Mouse (Mus musculus): ENCODE data around the gene Skp2. TPM values are rescaled to one million over a fixed set of nuclear protein-coding genes. Genes with fewer than 3 reads are reported as not detected.

The Skp2 gene
- polyA plus RNA-seq, 1 experiment from 2014 or later, result 59.5 TPM

GRCm38 (mm10) chr15:9132693-9133443 lies 22.4 kb downstream of the Skp2 start:
- peaks cover 19% of the 10 kb centered on the region; the same call in 1 of the 2 replicates for H3K4me1 ChIP-seq (replicated peaks)
- H3K4me2 ChIP-seq (replicated peaks), result no peak overlapping the region
- no peak overlapping the region for H3K27ac ChIP-seq
- no peaks in the 10 kb centered on the region for H3K9me3 ChIP-seq
- ATAC-seq, result peak; percentile 49
- H3K36me3 ChIP-seq, result peaks cover 29% of the 10 kb centered on the region
- 72% methylated on average over 13 of the region's 13 CpGs for WGBS
- no peaks in the 10 kb centered on the region for H3K27me3 ChIP-seq (replicated peaks)
- no peak overlapping the region for H3K4me3 ChIP-seq (replicated peaks)
- H3K9ac ChIP-seq, result no peak overlapping the region

DNA sequence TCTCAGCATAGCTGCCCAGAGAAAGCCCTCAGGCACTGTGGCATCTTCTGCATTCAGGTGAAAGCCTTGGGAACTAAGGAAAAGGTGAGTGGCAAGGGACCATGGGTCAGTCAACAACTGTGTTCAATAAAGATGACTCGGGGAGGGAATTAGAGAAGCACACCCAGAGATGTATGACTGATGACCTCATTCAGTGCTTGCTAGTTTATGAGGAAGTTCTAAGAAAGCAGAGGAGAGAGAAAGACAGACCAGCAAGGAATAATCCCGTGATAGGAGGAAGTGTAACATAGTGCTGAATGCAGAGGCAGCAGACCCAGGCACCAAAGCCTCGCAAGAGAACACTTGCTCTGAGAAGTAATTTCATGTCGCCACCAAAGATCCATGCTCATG lies 23.7 kb downstream of the Skp2 start:
- no peak overlapping the region; the same call in 1 of the 2 replicates for H3K4me2 ChIP-seq (replicated peaks)
- H3K36me3 ChIP-seq, result peaks cover 26% of the 10 kb centered on the region
- no peaks in the 10 kb centered on the region for H3K27me3 ChIP-seq (replicated peaks)
- H3K4me1 ChIP-seq (replicated peaks), result peaks cover 19% of the 10 kb centered on the region; the same call in 1 of the 2 replicates
- WGBS, result 50% methylated on average over 4 of the region's 4 CpGs
- peak; percentile 26; the same call in 1 of the 2 replicates for ATAC-seq
- H3K9me3 ChIP-seq, result no peaks in the 10 kb centered on the region
- H3K9ac ChIP-seq, result no peak overlapping the region
- peak overlapping the region; percentile 57 for H3K27ac ChIP-seq
- H3K4me3 ChIP-seq (replicated peaks), result no peak overlapping the region

DNA sequence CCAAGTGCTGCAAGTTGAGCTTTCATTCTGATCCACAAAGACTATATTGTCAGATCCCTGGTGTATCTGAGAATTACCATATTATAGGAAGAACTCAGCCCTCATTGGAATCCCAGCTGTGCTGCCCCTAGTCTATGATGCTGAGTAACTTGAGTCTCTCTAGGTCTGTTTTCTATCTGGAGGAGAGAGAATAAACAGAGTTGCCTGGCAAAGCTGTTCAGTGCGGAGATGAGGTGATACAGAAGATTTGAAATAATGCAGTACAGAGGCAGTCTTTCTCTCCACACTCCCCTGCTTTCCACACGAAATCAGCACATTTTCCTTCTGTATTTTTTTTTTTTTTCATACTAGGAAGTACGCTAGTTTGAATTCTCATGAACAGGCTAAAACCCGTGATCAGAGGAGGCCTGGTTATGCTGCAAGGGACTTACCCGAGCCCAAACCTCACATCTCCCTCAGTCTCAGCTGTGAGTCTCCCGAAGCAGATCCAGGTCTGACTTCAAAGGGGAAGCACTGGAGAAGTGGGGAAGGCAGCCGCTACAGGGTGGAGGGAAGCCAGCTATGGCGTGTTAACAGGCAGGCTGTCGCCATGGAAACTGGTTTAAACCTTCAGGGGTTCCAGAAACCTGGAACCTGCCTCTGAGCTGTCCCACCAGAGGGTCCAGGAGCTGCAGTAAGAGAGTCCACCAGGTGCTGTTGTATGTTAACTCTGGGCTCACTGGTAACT lies 24.3 kb downstream of the Skp2 start:
- Histone ChIP-seq H3K27ac (peak overlapping the region; percentile 57), H3K4me1 (replicated peaks) (peaks cover 19% of the 10 kb centered on the region; the same call in 1 of the 2 replicates), H3K27me3 (replicated peaks) (no peaks in the 10 kb centered on the region), H3K9ac (no peak overlapping the region), H3K4me3 (replicated peaks) (no peak overlapping the region), H3K36me3 (peaks cover 20% of the 10 kb centered on the region), H3K4me2 (replicated peaks) (no peak overlapping the region; the same call in 1 of the 2 replicates), H3K9me3 (no peaks in the 10 kb centered on the region)
- WGBS, result 47% methylated on average over 9 of the region's 9 CpGs
- ATAC-seq, result no peak

GRCm38 (mm10) chr15:9127051-9127791 lies 28.0 kb downstream of the Skp2 start:
- H3K9ac ChIP-seq, result no peak overlapping the region
- H3K27me3 ChIP-seq (replicated peaks), result no peaks in the 10 kb centered on the region
- no peak overlapping the region for H3K4me2 ChIP-seq (replicated peaks)
- WGBS, result 85% methylated on average over 7 of the region's 7 CpGs
- H3K9me3 ChIP-seq, result no peaks in the 10 kb centered on the region
- H3K4me1 ChIP-seq (replicated peaks), result 0 out of 2 replicates have a peak, but pooled peaks cover 6% of the 10 kb centered on the region
- H3K4me3 ChIP-seq (replicated peaks), result no peak overlapping the region
- 0 out of 2 replicates have a peak, but pooled peaks have one; percentile 10 for ATAC-seq
- H3K27ac ChIP-seq, result no peak overlapping the region
- peaks cover 28% of the 10 kb centered on the region for H3K36me3 ChIP-seq

GRCm38 (mm10) chr15:9124856-9125255 lies 30.4 kb downstream of the Skp2 start:
- 93% methylated on average over 21 of the region's 21 CpGs for WGBS

DNA sequence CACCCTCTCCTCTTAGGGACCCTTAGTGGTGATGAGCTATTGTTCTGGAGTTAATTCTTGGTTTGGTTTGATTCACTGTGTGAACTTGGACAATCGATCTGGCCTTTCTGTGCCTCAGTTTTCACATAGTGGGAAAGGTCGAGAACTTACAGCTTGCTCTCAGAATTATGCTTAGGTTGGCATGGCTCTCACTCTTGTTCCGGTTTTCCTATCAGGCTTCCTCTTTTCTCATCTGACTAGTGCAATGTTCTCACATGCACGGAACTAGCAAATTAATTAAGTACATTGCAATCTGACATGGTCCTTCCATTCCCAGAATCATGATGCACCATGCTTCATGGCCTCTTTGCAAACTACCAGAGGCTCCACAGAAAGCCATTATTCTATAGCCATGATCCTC lies 32.2 kb downstream of the Skp2 start:
- Histone ChIP-seq H3K27me3 (replicated peaks) (no peaks in the 10 kb centered on the region), H3K4me2 (replicated peaks) (no peak overlapping the region), H3K27ac (no peak overlapping the region), H3K9me3 (no peaks in the 10 kb centered on the region), H3K4me1 (replicated peaks) (no peaks in the 10 kb centered on the region), H3K4me3 (replicated peaks) (no peak overlapping the region), H3K9ac (no peak overlapping the region), H3K36me3 (peaks cover 27% of the 10 kb centered on the region)
- 92% methylated on average over 4 of the region's 4 CpGs for WGBS
- no peak for ATAC-seq

More at GRCm38 (mm10) chr15:9124856-9125255, 30.4 kb downstream of the Skp2 start:
- Histone ChIP-seq H3K36me3 (peaks cover 27% of the 10 kb centered on the region), H3K4me2 (replicated peaks) (no peak overlapping the region), H3K9ac (no peak overlapping the region), H3K27ac (no peak overlapping the region), H3K27me3 (replicated peaks) (no peaks in the 10 kb centered on the region), H3K4me1 (replicated peaks) (no peaks in the 10 kb centered on the region), H3K4me3 (replicated peaks) (no peak overlapping the region), H3K9me3 (no peaks in the 10 kb centered on the region)
- ATAC-seq, result no peak

DNA sequence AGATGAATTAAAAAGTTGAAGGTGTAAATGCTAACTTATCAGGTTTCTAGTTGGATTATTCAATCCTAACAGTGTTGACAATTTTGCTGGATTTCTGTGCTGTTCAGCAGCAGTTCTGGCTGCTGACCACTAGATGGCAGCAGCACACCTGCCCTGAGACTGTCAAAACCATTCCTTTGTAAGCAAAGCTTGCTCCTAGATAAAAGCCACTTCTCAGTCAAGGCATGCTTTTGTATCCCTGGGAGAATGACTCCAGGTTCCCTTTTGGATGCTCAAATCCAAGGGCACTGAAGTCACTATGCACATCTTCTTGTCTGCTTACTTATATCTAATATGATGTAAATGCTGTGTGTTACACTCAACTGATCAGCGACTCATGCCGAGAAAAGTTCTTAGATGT lies 35.1 kb downstream of the Skp2 start:
- Histone ChIP-seq H3K36me3 (peaks cover 37% of the 10 kb centered on the region), H3K9ac (no peak overlapping the region), H3K27me3 (replicated peaks) (no peaks in the 10 kb centered on the region), H3K4me2 (replicated peaks) (no peak overlapping the region), H3K9me3 (no peaks in the 10 kb centered on the region), H3K27ac (no peak overlapping the region), H3K4me3 (replicated peaks) (no peak overlapping the region), H3K4me1 (replicated peaks) (no peaks in the 10 kb centered on the region)
- peak; percentile 57 for ATAC-seq
- 96% methylated on average over 2 of the region's 2 CpGs for WGBS

DNA sequence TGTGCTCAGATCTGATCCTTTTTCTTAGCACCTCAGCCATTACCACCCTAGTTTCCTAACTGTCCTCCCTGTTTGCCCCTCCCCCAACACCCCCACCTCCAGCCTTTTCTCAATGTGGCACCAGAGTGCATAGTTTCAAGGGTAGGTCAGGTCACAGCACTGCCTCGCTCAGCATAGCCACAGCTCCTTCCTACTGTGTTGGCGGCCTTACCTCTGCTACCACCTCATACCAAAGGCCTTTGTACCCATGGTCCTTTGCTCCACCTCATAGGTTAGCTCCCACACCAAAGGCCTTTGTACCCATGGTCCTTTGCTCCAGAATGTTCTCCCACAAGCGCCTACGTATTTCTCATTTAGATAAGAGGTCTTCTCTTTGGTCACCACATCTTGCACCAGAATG lies 36.4 kb downstream of the Skp2 start:
- WGBS, result 86% methylated on average over 4 of the region's 4 CpGs
- no peaks in the 10 kb centered on the region for H3K9me3 ChIP-seq
- no peaks in the 10 kb centered on the region for H3K27me3 ChIP-seq (replicated peaks)
- no peak overlapping the region for H3K9ac ChIP-seq
- no peaks in the 10 kb centered on the region for H3K4me1 ChIP-seq (replicated peaks)
- H3K36me3 ChIP-seq, result peaks cover 33% of the 10 kb centered on the region
- H3K4me2 ChIP-seq (replicated peaks), result no peak overlapping the region
- no peak for ATAC-seq
- no peak overlapping the region for H3K27ac ChIP-seq
- no peak overlapping the region for H3K4me3 ChIP-seq (replicated peaks)

- no peak overlapping the region for H3K9ac ChIP-seq
- 42% methylated on average over 5 of the region's 5 CpGs for WGBS
- H3K9me3 ChIP-seq, result no peaks in the 10 kb centered on the region
- H3K4me1 ChIP-seq (replicated peaks), result 0 out of 2 replicates have a peak, but pooled peaks cover 2% of the 10 kb centered on the region
- no peak overlapping the region for H3K4me3 ChIP-seq (replicated peaks)
- no peak overlapping the region for H3K27ac ChIP-seq
- peak; percentile 64 for ATAC-seq
- H3K27me3 ChIP-seq (replicated peaks), result no peaks in the 10 kb centered on the region
- H3K36me3 ChIP-seq, result peaks cover 31% of the 10 kb centered on the region
- H3K4me2 ChIP-seq (replicated peaks), result no peak overlapping the region
These were observed 40.6 kb downstream of the Skp2 start for GRCm38 (mm10) chr15:9114599-9114998.

- ATAC-seq, result peak; percentile 52
- Histone ChIP-seq H3K9ac (no peak overlapping the region), H3K27ac (no peak overlapping the region), H3K4me1 (replicated peaks) (0 out of 2 replicates have a peak, but pooled peaks cover 2% of the 10 kb centered on the region), H3K4me3 (replicated peaks) (no peak overlapping the region), H3K4me2 (replicated peaks) (no peak overlapping the region), H3K27me3 (replicated peaks) (no peaks in the 10 kb centered on the region), H3K36me3 (peaks cover 31% of the 10 kb centered on the region), H3K9me3 (no peaks in the 10 kb centered on the region)
- 58% methylated on average over 4 of the region's 4 CpGs for WGBS
These were observed 41.1 kb downstream of the Skp2 start for GRCm38 (mm10) chr15:9114131-9114530.

- Histone ChIP-seq H3K9ac (no peak overlapping the region), H3K27me3 (replicated peaks) (no peaks in the 10 kb centered on the region), H3K4me1 (replicated peaks) (0 out of 2 replicates have a peak, but pooled peaks cover 2% of the 10 kb centered on the region), H3K36me3 (peaks cover 31% of the 10 kb centered on the region), H3K4me2 (replicated peaks) (no peak overlapping the region), H3K4me3 (replicated peaks) (no peak overlapping the region), H3K27ac (no peak overlapping the region), H3K9me3 (no peaks in the 10 kb centered on the region)
- 68% methylated on average over 9 of the region's 9 CpGs for WGBS
- ATAC-seq, result peak; percentile 40
These were observed 41.7 kb downstream of the Skp2 start for GRCm38 (mm10) chr15:9113556-9113955.

GRCm38 (mm10) chr15:9111648-9112047 lies 43.6 kb downstream of the Skp2 start:
- no peak for ATAC-seq
- peaks cover 17% of the 10 kb centered on the region for H3K36me3 ChIP-seq
- 0 out of 2 replicates have a peak, but pooled peaks cover 2% of the 10 kb centered on the region for H3K4me1 ChIP-seq (replicated peaks)
- no peak overlapping the region for H3K4me2 ChIP-seq (replicated peaks)
- H3K4me3 ChIP-seq (replicated peaks), result no peak overlapping the region
- WGBS, result 85% methylated on average over 3 of the region's 3 CpGs
- no peaks in the 10 kb centered on the region for H3K9me3 ChIP-seq
- no peak overlapping the region for H3K9ac ChIP-seq
- no peak overlapping the region for H3K27ac ChIP-seq
- no peaks in the 10 kb centered on the region for H3K27me3 ChIP-seq (replicated peaks)
